Mouse (Mus musculus) testis, adult 2 months (tissue): Measurements from ENCODE around the gene Daam1. TPM values are rescaled to one million over a fixed set of nuclear protein-coding genes. Genes with fewer than 3 reads are reported as not detected.

Experiments
- H3K27ac ChIP-seq: fragments of 200-500 bp; 2 replicates; pipeline ENCODE4 v1.5.1; 2012; ENCODE audit warnings: low read depth, low read length; ENCODE audit not compliant: control insufficient read depth, insufficient read depth
- H3K27me3 ChIP-seq: fragments of 200-500 bp; 2 replicates; pipeline ENCODE4 v1.6.1; 2012; ENCODE audit warnings: mild to moderate bottlenecking, low read length, moderate library complexity; ENCODE audit not compliant: control insufficient read depth, insufficient read depth
- H3K36me3 ChIP-seq: fragments of 200-500 bp; 2 replicates; pipeline ENCODE4 v1.6.1; 2012; ENCODE audit warnings: mild to moderate bottlenecking, low read length; ENCODE audit not compliant: control insufficient read depth, insufficient read depth
- H3K4me1 ChIP-seq: fragments of 200-500 bp; 2 replicates; pipeline ENCODE4 v1.6.1; 2012; ENCODE audit warnings: low read length; ENCODE audit not compliant: control insufficient read depth, insufficient read depth
- H3K4me3 ChIP-seq: fragments of 200-500 bp; 2 replicates; pipeline ENCODE4 v1.5.1; 2012; ENCODE audit warnings: low read depth, mild to moderate bottlenecking, low read length, moderate library complexity, mixed read lengths; ENCODE audit not compliant: control insufficient read depth
- CTCF ChIP-seq: fragments of 200-500 bp; IDR thresholded peaks from 2 replicates; pipeline ENCODE4 v1.5.1; 2012; ENCODE audit warnings: low read depth, mild to moderate bottlenecking, inconsistent platforms, low read length, moderate library complexity; ENCODE audit not compliant: control insufficient read depth, insufficient read depth, insufficient replicate concordance
- POLR2A ChIP-seq: fragments of 200-500 bp; IDR thresholded peaks from 2 replicates; pipeline ENCODE4 v1.6.1; 2012; ENCODE audit warnings: low read depth, mild to moderate bottlenecking, inconsistent platforms, low read length, moderate library complexity; ENCODE audit not compliant: control insufficient read depth
- polyA plus RNA-seq: library from polyadenylated mRNA; depleted of rRNA; stranded (reverse); fragments of >200 nt; gene quantifications from 2 replicates; pipeline ENCODE4 v1.2.3, GENCODE M21; 2012

Daam1 gene
- polyA plus RNA-seq, 1 experiment, result 6.6 TPM

DNA sequence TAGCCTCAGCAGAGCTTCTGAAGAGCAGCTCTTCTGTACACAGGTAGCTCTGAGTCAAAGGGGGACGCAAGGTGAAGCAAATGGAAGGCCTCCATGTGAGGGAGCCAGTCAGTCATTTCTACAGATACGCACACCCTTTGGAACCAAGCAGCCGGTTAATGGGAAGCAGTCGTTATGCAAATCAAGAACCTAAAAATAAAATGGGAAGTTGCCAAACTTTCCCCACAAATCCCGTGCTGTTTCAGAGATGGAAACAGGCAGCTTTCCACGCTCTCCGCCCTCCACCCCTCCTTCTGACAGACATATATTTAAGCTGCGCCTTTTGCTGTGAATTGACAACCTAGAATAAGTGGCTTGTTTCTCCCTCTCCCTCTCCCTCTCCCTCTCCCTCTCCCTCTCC lies 150.4 kb downstream of the Daam1 start:
- TF ChIP-seq CTCF, result no peak
- H3K36me3 ChIP-seq, result peaks cover 2% of the 10 kb centered on the region; the same call in 1 of the 2 replicates
- H3K27ac ChIP-seq, result no peak overlapping the region
- H3K27me3 ChIP-seq, result no peaks in the 10 kb centered on the region
- H3K4me3 ChIP-seq, result no peak overlapping the region
- H3K4me1 ChIP-seq, result no peaks in the 10 kb centered on the region

DNA sequence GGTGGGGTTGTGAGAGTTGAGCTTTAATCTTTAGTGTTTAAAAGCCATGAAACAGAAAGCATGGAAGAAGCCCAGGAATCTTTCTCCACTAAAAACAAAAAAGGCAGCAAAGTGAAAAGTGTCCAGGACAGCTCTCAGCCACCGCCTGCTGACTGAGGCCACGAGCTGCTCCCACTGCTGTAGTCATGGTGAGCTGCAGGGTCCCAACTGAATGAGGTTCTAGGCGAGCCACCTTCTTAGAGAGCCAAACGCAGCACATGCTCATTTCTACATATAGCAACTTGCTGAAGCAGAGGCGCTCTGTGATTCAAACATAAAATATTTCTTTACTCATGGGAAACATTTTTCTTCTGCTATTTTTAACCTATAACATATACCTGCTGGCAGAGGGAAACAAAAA lies 150.9 kb downstream of the Daam1 start:
- no peaks in the 10 kb centered on the region for H3K27me3 ChIP-seq
- no peak overlapping the region for H3K4me3 ChIP-seq
- H3K36me3 ChIP-seq, result peaks cover 2% of the 10 kb centered on the region; the same call in 1 of the 2 replicates
- no peak overlapping the region for H3K27ac ChIP-seq
- H3K4me1 ChIP-seq, result no peaks in the 10 kb centered on the region
- TF ChIP-seq CTCF (no peak), POLR2A (no peak)

DNA sequence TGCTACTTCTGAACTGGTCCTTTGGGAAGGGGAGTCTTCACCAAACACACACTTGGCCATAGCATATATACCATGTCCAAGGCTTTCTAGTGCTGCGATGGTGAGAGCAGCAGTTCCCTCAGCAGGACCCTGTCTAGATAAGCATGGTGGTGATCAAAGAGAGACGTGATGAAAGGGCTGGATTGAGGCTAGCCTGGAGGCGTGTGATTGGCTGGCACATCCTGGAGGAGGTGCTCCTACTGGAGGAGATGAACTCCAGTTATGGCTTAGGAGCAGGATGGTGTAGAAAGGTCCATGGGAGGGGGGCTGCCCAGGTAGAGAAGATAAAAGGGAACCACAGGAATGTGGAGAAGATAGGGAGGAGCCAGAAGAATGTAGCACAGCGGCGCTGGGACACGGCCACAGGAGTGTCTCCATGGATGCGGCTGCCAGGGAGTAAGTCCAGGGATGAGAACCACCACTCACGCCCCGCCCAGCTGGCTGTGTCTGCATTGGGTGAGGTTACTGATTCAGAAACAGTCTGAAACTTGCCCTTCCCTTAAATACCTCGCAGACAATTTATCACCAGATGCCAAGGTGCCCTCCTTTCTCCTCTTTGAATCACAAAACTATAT lies 152.3 kb downstream of the Daam1 start:
- Histone ChIP-seq H3K27me3 (no peaks in the 10 kb centered on the region), H3K27ac (no peak overlapping the region), H3K36me3 (peaks cover 2% of the 10 kb centered on the region; the same call in 1 of the 2 replicates), H3K4me1 (no peaks in the 10 kb centered on the region), H3K4me3 (no peak overlapping the region)
- TF ChIP-seq POLR2A, result no peak
- TF ChIP-seq CTCF, result no peak

DNA sequence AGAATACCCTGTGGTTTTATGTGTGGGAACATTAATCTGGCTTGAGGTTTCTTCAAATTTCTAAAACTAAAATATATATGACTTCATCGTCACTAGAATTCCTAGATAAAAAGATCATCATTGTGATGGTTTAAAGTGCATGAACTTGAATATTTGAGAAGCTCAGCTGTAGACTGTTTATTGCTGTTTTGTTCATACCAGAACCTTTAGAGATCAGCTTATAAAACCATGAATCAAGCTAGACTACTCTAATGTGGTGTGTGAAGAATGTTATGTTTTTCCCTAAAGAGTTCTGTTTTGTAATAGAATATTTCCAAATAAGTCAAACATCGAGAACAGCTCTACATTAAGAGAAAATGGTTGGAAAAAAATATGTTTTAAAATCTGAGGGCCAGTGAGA lies 156.3 kb downstream of the Daam1 start:
- H3K36me3 ChIP-seq, result no peaks in the 10 kb centered on the region; the same call in 1 of the 2 replicates

DNA sequence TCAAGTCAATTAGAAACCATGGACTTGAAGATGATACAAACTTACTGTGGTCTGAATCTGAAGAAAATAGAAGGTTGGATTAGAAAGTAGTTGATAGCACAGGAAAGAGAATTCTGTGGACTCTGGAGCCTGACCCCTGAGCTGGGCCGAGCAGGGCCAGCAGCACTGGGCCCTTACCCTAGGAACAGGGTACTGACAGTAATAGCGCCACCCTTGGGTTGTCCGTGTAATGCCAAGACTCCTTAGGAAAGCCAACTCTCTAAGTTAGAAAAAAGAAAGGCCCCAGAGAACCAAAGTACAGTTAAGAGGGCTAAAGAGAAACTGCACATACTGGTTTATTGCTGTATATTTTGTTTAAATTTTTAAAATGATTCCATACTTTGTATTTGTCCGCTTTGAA lies 157.0 kb downstream of the Daam1 start:
- Histone ChIP-seq H3K27ac (no peak overlapping the region), H3K4me1 (no peaks in the 10 kb centered on the region), H3K27me3 (no peaks in the 10 kb centered on the region), H3K4me3 (no peak overlapping the region), H3K36me3 (no peaks in the 10 kb centered on the region; the same call in 1 of the 2 replicates)
- TF ChIP-seq CTCF, result no peak
- TF ChIP-seq POLR2A, result no peak

More for the DNA sequence above, 156.3 kb downstream of the Daam1 start:
- no peak overlapping the region for H3K27ac ChIP-seq
- no peaks in the 10 kb centered on the region for H3K27me3 ChIP-seq
- no peak overlapping the region for H3K4me3 ChIP-seq
- H3K4me1 ChIP-seq, result no peaks in the 10 kb centered on the region
- TF ChIP-seq POLR2A (no peak), CTCF (no peak)

DNA sequence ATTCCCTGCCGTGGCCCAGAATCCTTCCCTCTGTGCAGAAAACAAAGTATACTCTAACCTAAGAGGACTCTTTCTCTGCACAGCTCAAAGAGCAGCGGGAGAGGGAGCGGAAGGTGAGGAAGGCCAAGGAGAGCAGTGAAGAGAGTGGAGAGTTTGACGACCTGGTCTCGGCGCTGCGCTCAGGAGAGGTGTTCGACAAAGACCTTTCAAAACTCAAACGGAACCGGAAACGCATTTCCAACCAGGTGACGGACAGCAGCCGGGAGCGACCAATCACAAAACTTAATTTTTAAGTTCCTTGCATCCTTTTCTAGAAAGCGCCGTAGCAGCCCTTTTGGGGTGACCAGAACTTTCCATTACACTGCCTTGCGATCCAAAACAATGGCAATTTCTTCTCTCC lies 158.7 kb downstream of the Daam1 start:
- no peaks in the 10 kb centered on the region for H3K27me3 ChIP-seq
- H3K36me3 ChIP-seq, result no peaks in the 10 kb centered on the region; the same call in 1 of the 2 replicates
- no peaks in the 10 kb centered on the region for H3K4me1 ChIP-seq
- no peak overlapping the region for H3K27ac ChIP-seq
- TF ChIP-seq POLR2A (no peak), CTCF (no peak)
- no peak overlapping the region for H3K4me3 ChIP-seq

DNA sequence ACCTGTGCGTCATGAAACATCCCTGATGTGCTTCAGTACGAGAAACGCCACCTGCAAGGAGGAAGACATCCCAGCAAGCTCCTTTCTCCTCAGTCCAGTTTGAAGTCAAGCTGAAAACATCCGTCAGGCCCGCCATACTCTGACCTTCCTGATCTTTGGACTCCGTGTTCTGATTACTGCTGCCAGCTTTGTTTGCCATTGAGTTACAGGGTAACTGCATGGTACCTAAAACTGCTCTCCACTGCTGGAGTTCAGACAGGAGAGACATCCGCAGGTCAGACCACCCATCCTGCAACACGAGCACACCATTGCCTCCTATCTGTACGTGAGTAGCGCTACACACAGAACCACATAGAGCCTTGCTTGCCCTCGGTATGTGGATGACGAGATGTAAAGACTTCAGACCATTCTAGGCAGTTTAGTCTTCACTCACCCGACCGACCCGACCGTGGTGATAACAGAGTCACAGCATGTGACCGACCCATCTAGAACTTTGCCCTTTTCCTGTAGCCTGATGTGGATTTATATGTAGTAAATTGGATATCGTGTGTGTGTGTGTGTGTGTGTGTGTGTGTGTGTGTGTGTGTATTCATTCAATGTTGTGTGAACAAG lies 161.8 kb downstream of the Daam1 start:
- no peaks in the 10 kb centered on the region for H3K27me3 ChIP-seq
- no peak overlapping the region for H3K4me3 ChIP-seq
- no peaks in the 10 kb centered on the region for H3K36me3 ChIP-seq
- H3K4me1 ChIP-seq, result no peaks in the 10 kb centered on the region
- TF ChIP-seq POLR2A, result no peak
- TF ChIP-seq CTCF, result no peak
- no peak overlapping the region for H3K27ac ChIP-seq

DNA sequence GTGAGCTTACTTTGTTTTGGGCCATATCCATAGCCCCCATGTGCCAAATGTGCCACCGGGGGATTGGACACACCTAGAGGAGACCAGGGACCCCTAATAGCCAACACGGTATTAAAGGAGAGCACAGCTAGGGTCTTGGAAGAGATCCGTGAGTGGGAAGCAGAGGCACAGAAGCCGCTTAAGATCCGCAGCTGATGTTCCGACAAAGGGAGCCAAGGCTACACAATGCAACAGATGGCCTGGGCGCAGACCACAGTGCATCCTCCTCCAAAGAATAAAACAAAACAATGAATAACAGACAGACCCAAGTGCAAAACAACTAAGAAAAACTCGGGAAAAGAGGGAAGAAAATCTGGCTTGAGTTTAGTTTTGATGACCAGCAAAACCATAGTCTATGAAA lies 165.0 kb downstream of the Daam1 start:
- TF ChIP-seq POLR2A (no peak), CTCF (no peak)
- no peak overlapping the region for H3K27ac ChIP-seq
- no peaks in the 10 kb centered on the region for H3K27me3 ChIP-seq
- H3K36me3 ChIP-seq, result no peaks in the 10 kb centered on the region
- H3K4me1 ChIP-seq, result no peaks in the 10 kb centered on the region
- H3K4me3 ChIP-seq, result no peak overlapping the region
